Mouse (Mus musculus): ENCODE measurements around the gene Sh3glb2. TPM values are rescaled to one million over a fixed set of nuclear protein-coding genes. Genes with fewer than 3 reads are reported as not detected.
A peak's percentile ranks its signal among the peaks of the same experiment; 100 is the strongest.

The Sh3glb2 gene
- polyA plus RNA-seq, 1 experiment from 2014 or later, result 69.4 TPM

DNA sequence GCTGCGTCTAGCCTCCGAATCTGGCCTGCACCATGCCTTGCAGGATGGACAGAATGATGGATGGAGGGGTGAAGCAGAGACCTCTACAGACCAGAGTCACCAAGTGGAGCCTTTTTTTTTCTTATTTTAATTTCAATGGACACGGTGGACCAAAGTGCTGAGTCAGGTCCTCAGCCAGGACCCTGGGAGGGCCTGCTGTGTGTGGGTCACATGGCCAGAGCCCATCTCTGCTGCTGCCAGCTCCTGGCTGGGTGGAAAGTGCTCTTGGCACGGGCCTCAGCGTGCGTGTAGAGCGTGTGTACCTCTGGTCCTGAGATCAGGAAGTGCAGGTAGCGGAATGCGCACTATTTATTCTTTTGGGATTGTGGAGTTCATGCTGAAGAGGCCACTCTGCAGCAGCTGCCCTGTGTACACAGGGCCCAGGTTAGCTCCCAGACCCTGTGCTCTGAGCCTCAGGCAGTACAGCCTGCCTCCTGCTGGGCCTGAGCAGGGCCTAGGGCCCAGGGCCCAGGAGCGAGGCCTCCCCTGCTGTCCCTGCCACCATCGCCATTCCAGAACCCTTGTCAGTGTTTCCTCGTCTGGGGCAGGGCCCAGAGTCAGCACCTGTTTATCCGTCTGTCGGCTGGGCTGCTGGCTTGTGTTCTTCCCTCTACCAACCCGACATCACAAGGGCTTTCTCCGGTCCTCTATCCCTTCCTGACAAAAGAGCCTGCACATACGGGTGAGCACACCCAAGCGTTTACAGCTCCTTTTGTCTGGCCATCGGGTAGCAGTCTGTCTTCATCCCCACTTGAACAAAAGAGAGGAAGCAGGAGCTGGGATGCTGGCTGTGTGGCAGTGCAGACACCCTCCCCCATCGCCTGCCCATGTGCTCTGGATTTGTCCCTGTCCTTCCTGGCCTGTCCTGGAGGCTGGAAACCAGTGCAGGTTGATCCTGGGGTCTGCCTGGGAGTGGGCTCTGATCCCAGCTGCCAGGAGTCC lies 40.3 kb upstream of the Sh3glb2 start:
- Histone ChIP-seq H3K9ac (ENCODE audit: low read length) (peak overlapping the region; percentile 54), H3K27me3 (ENCODE audit: control insufficient read depth, insufficient read depth, low read length) (no peaks in the 10 kb centered on the region), H3K4me3 (ENCODE audit: low read depth, low read length) (no peak overlapping the region), H3K36me3 (ENCODE audit: control insufficient read depth, insufficient read depth, low read length) (peaks cover 2% of the 10 kb centered on the region), H3K27ac (ENCODE audit: low read depth, low read length) (peak overlapping the region; percentile 93), H3K4me2 (ENCODE audit: low read depth, low read length, severe bottlenecking) (peak overlapping the region; percentile 1; the same call in 1 of the 2 replicates), H3K9me3 (ENCODE audit: control insufficient read depth, low read length) (no peaks in the 10 kb centered on the region), H3K4me1 (replicated peaks; ENCODE audit: control insufficient read depth, insufficient read depth, low read length) (peaks cover 11% of the 10 kb centered on the region)
- DNase-seq (ENCODE audit: low spot score) (peak; percentile 71), ATAC-seq (replicated peaks; ENCODE audit: low FRiP score) (peak; percentile 75)
- WGBS, result 24% methylated on average over 20 of the region's 20 CpGs

DNA sequence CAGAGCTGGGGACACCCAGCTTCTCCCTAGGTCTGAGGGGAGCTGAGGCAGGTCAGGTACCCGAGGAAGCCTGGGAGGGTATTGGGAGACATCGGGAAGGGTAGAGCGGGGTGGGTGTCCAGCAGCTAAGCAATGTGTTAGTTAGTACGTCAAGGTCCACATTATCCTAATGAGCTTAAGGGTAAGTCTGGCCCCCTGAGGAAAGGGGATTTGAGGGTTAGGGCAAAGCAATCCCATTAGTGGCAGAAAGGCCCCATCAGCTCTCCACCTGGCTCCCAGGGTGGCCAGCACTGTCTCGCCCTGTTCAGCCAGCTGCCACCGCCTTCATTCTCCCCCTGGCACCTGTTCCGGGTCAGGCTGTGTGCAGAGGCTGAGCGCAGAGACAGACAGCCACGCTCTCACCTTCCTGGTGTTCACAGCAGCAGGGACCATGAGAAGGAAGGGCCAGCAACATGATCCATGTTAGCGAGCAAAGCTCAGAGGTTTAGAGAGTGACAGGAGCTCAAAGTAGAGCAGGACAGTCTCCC lies 38.9 kb upstream of the Sh3glb2 start:
- H3K4me2 ChIP-seq (ENCODE audit: low read depth, low read length, severe bottlenecking), result no peak overlapping the region
- 55% methylated on average over 10 of the region's 10 CpGs for WGBS
- H3K36me3 ChIP-seq (ENCODE audit: control insufficient read depth, insufficient read depth, low read length), result peaks cover 2% of the 10 kb centered on the region

DNA sequence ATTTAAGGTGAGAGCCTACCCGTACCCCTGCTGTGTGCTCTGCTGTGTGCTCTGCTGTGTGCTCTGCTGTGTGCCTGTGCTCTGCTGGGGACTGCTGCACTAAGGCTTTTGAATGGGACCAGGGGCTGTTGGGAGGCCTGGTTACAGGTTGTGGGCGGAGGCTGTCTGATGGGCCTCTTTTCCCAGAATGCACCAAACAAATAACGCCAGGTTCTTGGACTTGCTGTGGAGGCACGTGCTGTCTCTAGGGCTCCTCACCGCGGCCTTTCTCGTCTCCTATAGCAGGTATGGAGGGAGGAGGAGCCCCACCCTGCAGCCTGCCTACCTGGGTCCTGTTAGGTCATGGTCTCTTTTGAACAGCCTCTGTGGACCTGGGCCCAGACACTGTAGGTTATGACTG lies 37.1 kb upstream of the Sh3glb2 start:
- 92% methylated on average over 7 of the region's 7 CpGs for WGBS
- H3K4me3 ChIP-seq (ENCODE audit: low read depth, low read length), result no peak overlapping the region
- peaks cover 2% of the 10 kb centered on the region for H3K36me3 ChIP-seq (ENCODE audit: control insufficient read depth, insufficient read depth, low read length)
- H3K4me2 ChIP-seq (ENCODE audit: low read depth, low read length, severe bottlenecking), result no peak overlapping the region
- no peaks in the 10 kb centered on the region for H3K27me3 ChIP-seq (ENCODE audit: control insufficient read depth, insufficient read depth, low read length)
- peaks cover 18% of the 10 kb centered on the region for H3K4me1 ChIP-seq (replicated peaks; ENCODE audit: control insufficient read depth, insufficient read depth, low read length)
- DNase-seq (ENCODE audit: low spot score) (no peak), ATAC-seq (replicated peaks; ENCODE audit: low FRiP score) (no peak)
- H3K27ac ChIP-seq (ENCODE audit: low read depth, low read length), result no peak overlapping the region
- H3K9ac ChIP-seq (ENCODE audit: low read length), result no peak overlapping the region
- no peaks in the 10 kb centered on the region for H3K9me3 ChIP-seq (ENCODE audit: control insufficient read depth, low read length)

More for the DNA sequence above, 38.9 kb upstream of the Sh3glb2 start:
- no peaks in the 10 kb centered on the region for H3K27me3 ChIP-seq (ENCODE audit: control insufficient read depth, insufficient read depth, low read length)
- H3K27ac ChIP-seq (ENCODE audit: low read depth, low read length), result 0 out of 2 replicates have a peak overlapping the region, but pooled peaks have one; percentile 41
- DNase-seq (ENCODE audit: low spot score) (no peak), ATAC-seq (replicated peaks; ENCODE audit: low FRiP score) (no peak)
- H3K9me3 ChIP-seq (ENCODE audit: control insufficient read depth, low read length), result no peaks in the 10 kb centered on the region
- no peak overlapping the region; the same call in 1 of the 2 replicates for H3K9ac ChIP-seq (ENCODE audit: low read length)
- H3K4me1 ChIP-seq (replicated peaks; ENCODE audit: control insufficient read depth, insufficient read depth, low read length), result peaks cover 17% of the 10 kb centered on the region
- H3K4me3 ChIP-seq (ENCODE audit: low read depth, low read length), result no peak overlapping the region

DNA sequence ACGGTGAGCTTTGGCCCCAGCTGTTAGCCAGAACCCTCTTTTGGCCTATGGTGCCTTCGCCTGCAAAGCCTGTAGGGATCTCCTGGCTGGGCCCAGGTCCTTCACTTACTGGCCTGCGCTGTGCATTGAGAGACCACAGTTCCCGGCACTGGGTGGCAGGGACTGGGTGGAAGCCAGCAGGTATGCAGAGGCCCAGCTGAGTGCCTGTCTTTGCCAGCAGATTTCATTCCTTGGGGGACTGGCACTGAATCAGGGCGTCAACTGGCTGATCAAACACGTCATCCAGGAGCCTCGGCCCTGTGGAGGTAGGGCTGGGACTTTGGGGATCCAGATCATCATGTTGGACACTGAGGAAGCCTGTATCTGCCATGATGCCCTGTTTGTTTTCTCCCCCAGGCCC lies 36.6 kb upstream of the Sh3glb2 start:
- WGBS, result 88% methylated on average over 7 of the region's 7 CpGs
- ATAC-seq (replicated peaks; ENCODE audit: low FRiP score) (no peak), DNase-seq (ENCODE audit: low spot score) (no peak)
- peaks cover 18% of the 10 kb centered on the region for H3K4me1 ChIP-seq (replicated peaks; ENCODE audit: control insufficient read depth, insufficient read depth, low read length)
- no peaks in the 10 kb centered on the region for H3K27me3 ChIP-seq (ENCODE audit: control insufficient read depth, insufficient read depth, low read length)
- no peak overlapping the region for H3K4me2 ChIP-seq (ENCODE audit: low read depth, low read length, severe bottlenecking)
- no peak overlapping the region for H3K4me3 ChIP-seq (ENCODE audit: low read depth, low read length)
- H3K27ac ChIP-seq (ENCODE audit: low read depth, low read length), result no peak overlapping the region
- no peaks in the 10 kb centered on the region for H3K9me3 ChIP-seq (ENCODE audit: control insufficient read depth, low read length)
- H3K9ac ChIP-seq (ENCODE audit: low read length), result no peak overlapping the region
- H3K36me3 ChIP-seq (ENCODE audit: control insufficient read depth, insufficient read depth, low read length), result peaks cover 2% of the 10 kb centered on the region

DNA sequence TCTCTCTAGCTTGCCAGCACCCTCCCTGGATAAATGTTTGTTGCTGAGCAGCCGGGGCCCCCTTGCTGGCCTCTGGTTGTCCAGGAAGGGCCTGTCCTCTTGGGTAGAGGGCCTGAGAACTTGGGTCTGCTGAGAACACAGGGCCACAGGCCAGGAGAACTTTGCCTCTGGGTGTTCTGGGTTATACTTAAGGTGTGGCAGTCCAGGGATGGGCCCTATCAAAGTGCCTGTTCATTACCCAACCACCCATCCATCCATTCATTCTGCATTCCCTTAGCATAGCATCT lies 34.2 kb upstream of the Sh3glb2 start:
- ATAC-seq (replicated peaks; ENCODE audit: low FRiP score) (no peak), DNase-seq (ENCODE audit: low spot score) (no peak)
- Histone ChIP-seq H3K4me2 (ENCODE audit: low read depth, low read length, severe bottlenecking) (peak overlapping the region; percentile 96), H3K27ac (ENCODE audit: low read depth, low read length) (no peak overlapping the region), H3K4me3 (ENCODE audit: low read depth, low read length) (peak overlapping the region; percentile 80), H3K9me3 (ENCODE audit: control insufficient read depth, low read length) (no peaks in the 10 kb centered on the region), H3K27me3 (ENCODE audit: control insufficient read depth, insufficient read depth, low read length) (no peaks in the 10 kb centered on the region), H3K9ac (ENCODE audit: low read length) (peak overlapping the region; percentile 74), H3K36me3 (ENCODE audit: control insufficient read depth, insufficient read depth, low read length) (peaks cover 2% of the 10 kb centered on the region), H3K4me1 (replicated peaks; ENCODE audit: control insufficient read depth, insufficient read depth, low read length) (peaks cover 7% of the 10 kb centered on the region)
- WGBS, result 76% methylated on average over 1 of the region's 1 CpGs

DNA sequence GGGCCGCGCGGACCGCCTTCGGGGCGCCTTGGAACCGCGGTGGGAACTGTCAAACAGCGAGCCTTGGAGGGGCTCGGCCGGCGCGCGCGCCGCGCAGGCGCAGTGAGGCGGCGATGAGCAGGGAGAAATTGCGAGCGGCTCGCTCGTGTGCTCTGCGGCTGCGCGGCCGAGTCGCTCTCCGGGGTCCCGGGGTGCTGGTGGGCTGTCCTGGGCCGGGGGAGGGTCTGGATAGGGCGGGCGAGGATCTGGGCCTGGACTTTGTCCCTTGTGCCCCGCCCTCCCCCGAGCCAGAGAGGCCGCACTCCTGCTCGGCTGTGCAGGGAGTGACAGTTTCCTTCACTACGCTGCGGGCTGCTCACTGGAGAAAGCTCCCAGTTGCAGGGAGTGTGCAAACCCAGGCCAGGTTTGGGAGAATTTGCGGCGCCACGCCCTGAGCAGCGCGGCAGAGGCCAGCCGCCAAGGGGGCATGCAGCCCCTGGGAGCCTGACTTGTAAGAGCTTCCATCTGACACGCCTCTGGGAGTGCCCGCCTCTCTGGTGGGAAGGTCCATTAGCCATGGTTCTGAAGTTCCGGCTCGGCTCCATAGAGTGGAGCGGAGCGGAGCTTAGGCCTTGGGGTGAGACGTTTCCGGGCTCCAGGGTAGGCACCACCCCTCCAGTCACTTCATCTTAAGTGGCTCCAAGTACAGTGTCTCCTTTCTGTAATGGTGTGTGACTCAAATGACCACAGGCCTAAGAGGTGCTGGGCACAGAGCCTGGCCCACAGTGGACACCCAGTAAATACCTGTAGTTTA lies 33.6 kb upstream of the Sh3glb2 start:
- DNase-seq (ENCODE audit: low spot score) (peak; percentile 93), ATAC-seq (replicated peaks; ENCODE audit: low FRiP score) (peak; percentile 82)
- Histone ChIP-seq H3K4me1 (replicated peaks; ENCODE audit: control insufficient read depth, insufficient read depth, low read length) (peaks cover 7% of the 10 kb centered on the region), H3K4me2 (ENCODE audit: low read depth, low read length, severe bottlenecking) (peak overlapping the region; percentile 96), H3K27ac (ENCODE audit: low read depth, low read length) (peak overlapping the region; percentile 85), H3K4me3 (ENCODE audit: low read depth, low read length) (peak overlapping the region; percentile 80), H3K9ac (ENCODE audit: low read length) (peak overlapping the region; percentile 74), H3K27me3 (ENCODE audit: control insufficient read depth, insufficient read depth, low read length) (no peaks in the 10 kb centered on the region), H3K9me3 (ENCODE audit: control insufficient read depth, low read length) (no peaks in the 10 kb centered on the region), H3K36me3 (ENCODE audit: control insufficient read depth, insufficient read depth, low read length) (peaks cover 2% of the 10 kb centered on the region)
- WGBS, result 1% methylated on average over 53 of the region's 54 CpGs

DNA sequence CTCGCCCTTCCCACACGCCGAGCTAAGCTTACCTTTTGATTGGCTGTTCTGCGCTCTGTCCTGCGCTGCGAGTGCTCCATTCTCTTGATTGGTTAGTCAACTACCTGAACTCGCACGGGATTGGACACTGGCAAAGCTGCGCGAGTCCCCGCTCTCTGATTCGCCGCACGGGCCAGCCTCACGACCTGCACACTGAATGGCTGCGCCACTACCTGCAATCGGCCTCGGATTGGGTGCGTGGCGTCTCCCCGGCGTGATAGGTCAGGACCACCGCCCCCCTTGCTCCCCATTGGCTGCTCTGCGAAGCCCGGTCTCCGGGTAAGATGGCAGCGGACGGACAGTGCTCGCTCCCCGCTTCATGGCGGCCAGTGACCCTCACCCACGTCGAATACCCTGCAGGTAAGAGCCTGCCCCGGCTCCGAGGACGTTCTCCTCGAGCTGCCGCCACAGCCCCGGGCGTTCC lies 33.0 kb upstream of the Sh3glb2 start, which contains the start of gene Dolpp1:
Gene Dolpp1 (plus strand): TSS at position 141 of the 463 bp plus-strand sequence.
- Histone ChIP-seq H3K4me1 (replicated peaks; ENCODE audit: control insufficient read depth, insufficient read depth, low read length) (peaks cover 7% of the 10 kb centered on the region), H3K27ac (ENCODE audit: low read depth, low read length) (peak within 1 kb of the TSS; percentile 85), H3K36me3 (ENCODE audit: control insufficient read depth, insufficient read depth, low read length) (peaks cover 2% of the 10 kb centered on the region), H3K4me3 (ENCODE audit: low read depth, low read length) (peak within 1 kb of the TSS; percentile 80), H3K9ac (ENCODE audit: low read length) (peak within 1 kb of the TSS; percentile 74), H3K9me3 (ENCODE audit: control insufficient read depth, low read length) (no peaks in the 10 kb centered on the region), H3K4me2 (ENCODE audit: low read depth, low read length, severe bottlenecking) (peak within 1 kb of the TSS; percentile 96), H3K27me3 (ENCODE audit: control insufficient read depth, insufficient read depth, low read length) (no peaks in the 10 kb centered on the region)
- 0% methylated on average over 40 of the region's 40 CpGs for WGBS
- DNase-seq (ENCODE audit: low spot score) (peak; percentile 99), ATAC-seq (replicated peaks; ENCODE audit: low FRiP score) (peak; percentile 99)

DNA sequence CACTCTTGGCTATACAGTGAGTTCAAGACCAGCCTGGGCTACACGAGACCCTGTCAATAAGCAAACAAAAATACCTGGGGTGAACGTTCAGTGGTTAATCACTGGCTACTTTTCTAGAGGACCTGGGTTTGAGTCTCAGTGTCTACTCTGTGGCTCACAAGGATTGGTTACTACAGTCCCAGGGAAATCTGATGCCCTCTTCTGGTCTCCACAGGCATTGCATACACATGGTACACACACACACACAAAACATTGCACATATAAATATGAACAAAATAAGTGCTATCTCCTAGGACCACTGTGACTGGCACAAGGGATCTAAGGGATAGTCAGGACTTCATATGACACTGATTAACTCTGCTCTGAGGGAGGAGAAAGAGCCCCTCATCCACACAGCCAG lies 29.9 kb upstream of the Sh3glb2 start:
- WGBS, result 91% methylated on average over 2 of the region's 2 CpGs
- no peak for ATAC-seq (replicated peaks; ENCODE audit: low FRiP score)
- no peaks in the 10 kb centered on the region for H3K27me3 ChIP-seq (ENCODE audit: control insufficient read depth, insufficient read depth, low read length)
- no peak overlapping the region for H3K27ac ChIP-seq (ENCODE audit: low read depth, low read length)
- H3K4me2 ChIP-seq (ENCODE audit: low read depth, low read length, severe bottlenecking), result no peak overlapping the region
- no peaks in the 10 kb centered on the region for H3K36me3 ChIP-seq (ENCODE audit: control insufficient read depth, insufficient read depth, low read length)
- no peaks in the 10 kb centered on the region for H3K9me3 ChIP-seq (ENCODE audit: control insufficient read depth, low read length)
- H3K4me1 ChIP-seq (replicated peaks; ENCODE audit: control insufficient read depth, insufficient read depth, low read length), result peaks cover 7% of the 10 kb centered on the region
- H3K4me3 ChIP-seq (ENCODE audit: low read depth, low read length), result no peak overlapping the region
- no peak for DNase-seq (ENCODE audit: low spot score)
- H3K9ac ChIP-seq (ENCODE audit: low read length), result no peak overlapping the region
